Mouse (Mus musculus): ENCODE results near the gene Sbpl. TPM values are rescaled to one million over a fixed set of nuclear protein-coding genes. Genes with fewer than 3 reads are reported as not detected.
"Not testable (repeated sequence)": the region's sequence is repeated elsewhere in the genome, so short reads cannot be mapped to it uniquely, and the experiment has no call there.

Gene Sbpl
- total and polyA plus RNA-seq, 2 experiments from 2014 or later: not detected

DNA sequence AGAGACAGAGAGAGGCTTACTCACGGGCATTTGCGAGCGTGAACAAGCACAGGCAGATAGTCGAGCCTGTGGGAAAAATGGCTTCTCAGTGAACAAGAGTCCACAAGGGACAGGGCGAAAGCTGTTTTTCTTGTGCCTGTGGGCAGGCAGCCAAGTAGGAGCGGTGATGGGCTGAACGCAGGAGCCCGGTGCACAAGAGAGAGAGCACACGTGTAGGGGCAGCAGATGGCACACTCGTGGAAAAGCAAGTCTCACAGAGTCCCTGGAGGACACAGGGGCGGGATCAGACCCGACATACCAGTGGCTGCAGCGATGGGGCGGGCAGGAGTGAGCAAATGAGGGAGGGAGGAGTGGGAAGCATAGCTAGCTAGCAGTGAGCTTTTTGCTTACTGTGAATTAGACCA is 30.0 kb downstream of the Sbpl start:
- H3K9me3 ChIP-seq (replicated peaks; ENCODE audit: control insufficient read depth, low read length): no peaks in the 10 kb centered on the region
- TF ChIP-seq CTCF (IDR thresholded peaks at IDR 0.05; ENCODE audit: low read depth) (no peak), EP300 (IDR thresholded peaks at IDR 0.05; ENCODE audit: low read depth) (no peak)
- WGBS: under 1% methylated on average over 14 of the region's 14 CpGs
- no peaks in the 10 kb centered on the region for H3K36me3 ChIP-seq (replicated peaks; ENCODE audit: control insufficient read depth, insufficient read depth, low read length)
- H3K9ac ChIP-seq (replicated peaks; ENCODE audit: low read depth, low read length): peak overlapping the region; percentile 62
- peak overlapping the region; percentile 82 for H3K4me2 ChIP-seq (ENCODE audit: low read depth, low read length)
- peak overlapping the region; percentile 87 for H3K27ac ChIP-seq (ENCODE audit: low read depth)
- ATAC-seq (ENCODE audit: insufficient read depth, low read depth) (peak; percentile 81), DNase-seq (ENCODE audit: low spot score) (peak; percentile 74)
- no peaks in the 10 kb centered on the region for H3K27me3 ChIP-seq (ENCODE audit: control insufficient read depth, insufficient read depth, low read length)
- H3K4me1 ChIP-seq (ENCODE audit: control insufficient read depth, insufficient read depth): peaks cover 9% of the 10 kb centered on the region
- peak overlapping the region; percentile 60 for H3K4me3 ChIP-seq (ENCODE audit: low read depth, low read length)

- H3K9ac ChIP-seq (replicated peaks; ENCODE audit: low read depth, low read length): peak overlapping the region; percentile 62
- H3K4me2 ChIP-seq (ENCODE audit: low read depth, low read length): peak overlapping the region; percentile 82
- H3K36me3 ChIP-seq (replicated peaks; ENCODE audit: control insufficient read depth, insufficient read depth, low read length): no peaks in the 10 kb centered on the region
- peaks cover 9% of the 10 kb centered on the region for H3K4me1 ChIP-seq (ENCODE audit: control insufficient read depth, insufficient read depth)
- ATAC-seq (ENCODE audit: insufficient read depth, low read depth) (peak; percentile 98), DNase-seq (ENCODE audit: low spot score) (peak; percentile 88)
- no peaks in the 10 kb centered on the region for H3K9me3 ChIP-seq (replicated peaks; ENCODE audit: control insufficient read depth, low read length)
- H3K27ac ChIP-seq (ENCODE audit: low read depth): peak overlapping the region; percentile 87
- TF ChIP-seq CTCF (IDR thresholded peaks at IDR 0.05; ENCODE audit: low read depth): no peak; the same call in 1 of the 2 replicates
- no peak for TF ChIP-seq EP300 (IDR thresholded peaks at IDR 0.05; ENCODE audit: low read depth)
- under 1% methylated on average over 29 of the region's 29 CpGs for WGBS
- H3K27me3 ChIP-seq (ENCODE audit: control insufficient read depth, insufficient read depth, low read length): no peaks in the 10 kb centered on the region
- peak overlapping the region; percentile 60 for H3K4me3 ChIP-seq (ENCODE audit: low read depth, low read length)
Measured at GRCm38 (mm10) chr17:23924531-23925007, 30.5 kb downstream of the Sbpl start.

- not testable (repeated sequence) for H3K9ac ChIP-seq (replicated peaks; ENCODE audit: low read depth, low read length); ATAC-seq (ENCODE audit: insufficient read depth, low read depth); DNase-seq (ENCODE audit: low spot score); H3K9me3 ChIP-seq (replicated peaks; ENCODE audit: control insufficient read depth, low read length); H3K36me3 ChIP-seq (replicated peaks; ENCODE audit: control insufficient read depth, insufficient read depth, low read length); H3K27ac ChIP-seq (ENCODE audit: low read depth); H3K4me2 ChIP-seq (ENCODE audit: low read depth, low read length); H3K4me1 ChIP-seq (ENCODE audit: control insufficient read depth, insufficient read depth); H3K4me3 ChIP-seq (ENCODE audit: low read depth, low read length); H3K27me3 ChIP-seq (ENCODE audit: control insufficient read depth, insufficient read depth, low read length)
- WGBS: 37% methylated on average over 4 of the region's 4 CpGs
Measured at GRCm38 (mm10) chr17:23917158-23917557, 37.9 kb downstream of the Sbpl start, which contains the start of gene Dcpp3. Gene Dcpp3 (plus strand): TSS chr17:23917458.

Other genes starting within 250 kb of the Sbpl start
- not detected in 2 replicates for gene 1520401A03Rik, start 232.5 kb downstream of the Sbpl start, total RNA-seq (2014; rRNA removed; ENCODE audit: low replicate concordance)
- not detected in 2 replicates for gene 1520401A03Rik, start 232.5 kb downstream of the Sbpl start, polyA plus RNA-seq (2015; fragmentation: Nextera tagmentation; extraction: Ambion mirVana)
- gene Pkmyt1, start 228.9 kb downstream of the Sbpl start, total RNA-seq (2014; rRNA removed; ENCODE audit: low replicate concordance): 18.2 and 21.7 TPM in 2 replicates
- gene Pkmyt1, start 228.9 kb downstream of the Sbpl start, polyA plus RNA-seq (2015; fragmentation: Nextera tagmentation; extraction: Ambion mirVana): 8.6 and 9.0 TPM in 2 replicates
- 21.7 and 28.7 TPM in 2 replicates for gene Paqr4, start 214.4 kb downstream of the Sbpl start, total RNA-seq (2014; rRNA removed; ENCODE audit: low replicate concordance)
- 13.6 and 15.8 TPM in 2 replicates for gene Paqr4, start 214.4 kb downstream of the Sbpl start, polyA plus RNA-seq (2015; fragmentation: Nextera tagmentation; extraction: Ambion mirVana)
- 0.97 TPM in 1 of 2 replicates, not detected in the other for gene Kremen2, start 209.4 kb downstream of the Sbpl start, total RNA-seq (2014; rRNA removed; ENCODE audit: low replicate concordance)
- not detected in 2 replicates for gene Kremen2, start 209.4 kb downstream of the Sbpl start, polyA plus RNA-seq (2015; fragmentation: Nextera tagmentation; extraction: Ambion mirVana)
- 54.5 and 72.2 TPM in 2 replicates for gene Flywch1, start 183.7 kb downstream of the Sbpl start, total RNA-seq (2014; rRNA removed; ENCODE audit: low replicate concordance)
- 32.4 and 34.8 TPM in 2 replicates for gene Flywch1, start 183.7 kb downstream of the Sbpl start, polyA plus RNA-seq (2015; fragmentation: Nextera tagmentation; extraction: Ambion mirVana)
- gene Flywch2, start 169.2 kb downstream of the Sbpl start, total RNA-seq (2014; rRNA removed; ENCODE audit: low replicate concordance): 3.8 TPM in 1 of 2 replicates, not detected in the other
- gene Flywch2, start 169.2 kb downstream of the Sbpl start, polyA plus RNA-seq (2015; fragmentation: Nextera tagmentation; extraction: Ambion mirVana): 4.5 and 4.9 TPM in 2 replicates
- 72.8 and 85.9 TPM in 2 replicates for gene Srrm2, start 164.7 kb downstream of the Sbpl start, total RNA-seq (2014; rRNA removed; ENCODE audit: low replicate concordance)
- 184 and 196 TPM in 2 replicates for gene Srrm2, start 164.7 kb downstream of the Sbpl start, polyA plus RNA-seq (2015; fragmentation: Nextera tagmentation; extraction: Ambion mirVana)
- gene Elob, start 126.1 kb downstream of the Sbpl start, total RNA-seq (2014; rRNA removed; ENCODE audit: low replicate concordance): 767 and 972 TPM in 2 replicates
- gene Elob, start 126.1 kb downstream of the Sbpl start, polyA plus RNA-seq (2015; fragmentation: Nextera tagmentation; extraction: Ambion mirVana): 1,036 and 1,119 TPM in 2 replicates
- gene Prss33, start 119.2 kb downstream of the Sbpl start, total RNA-seq (2014; rRNA removed; ENCODE audit: low replicate concordance): not detected in 2 replicates
- gene Prss33, start 119.2 kb downstream of the Sbpl start, polyA plus RNA-seq (2015; fragmentation: Nextera tagmentation; extraction: Ambion mirVana): not detected in 2 replicates
- not detected in 2 replicates for gene Prss32, start 111.4 kb downstream of the Sbpl start, total RNA-seq (2014; rRNA removed; ENCODE audit: low replicate concordance)
- not detected in 2 replicates for gene Prss32, start 111.4 kb downstream of the Sbpl start, polyA plus RNA-seq (2015; fragmentation: Nextera tagmentation; extraction: Ambion mirVana)
- gene Prss41, start 111.1 kb downstream of the Sbpl start, total RNA-seq (2014; rRNA removed; ENCODE audit: low replicate concordance): not detected in 2 replicates
- gene Prss41, start 111.1 kb downstream of the Sbpl start, polyA plus RNA-seq (2015; fragmentation: Nextera tagmentation; extraction: Ambion mirVana): not detected in 2 replicates
- not detected in 2 replicates for gene Prss21, start 87.2 kb downstream of the Sbpl start, total RNA-seq (2014; rRNA removed; ENCODE audit: low replicate concordance)
- not detected in 2 replicates for gene Prss21, start 87.2 kb downstream of the Sbpl start, polyA plus RNA-seq (2015; fragmentation: Nextera tagmentation; extraction: Ambion mirVana)
- not detected in 2 replicates for gene Dcpp1, start 74.4 kb downstream of the Sbpl start, total RNA-seq (2014; rRNA removed; ENCODE audit: low replicate concordance)
- not detected in 2 replicates for gene Dcpp1, start 74.4 kb downstream of the Sbpl start, polyA plus RNA-seq (2015; fragmentation: Nextera tagmentation; extraction: Ambion mirVana)
- not detected in 2 replicates for gene Dcpp2, start 74.4 kb downstream of the Sbpl start, total RNA-seq (2014; rRNA removed; ENCODE audit: low replicate concordance)
- not detected in 2 replicates for gene Dcpp2, start 74.4 kb downstream of the Sbpl start, polyA plus RNA-seq (2015; fragmentation: Nextera tagmentation; extraction: Ambion mirVana)
- not detected in 2 replicates for gene Dcpp3, start 37.8 kb downstream of the Sbpl start, total RNA-seq (2014; rRNA removed; ENCODE audit: low replicate concordance)
- not detected in 2 replicates for gene Dcpp3, start 37.8 kb downstream of the Sbpl start, polyA plus RNA-seq (2015; fragmentation: Nextera tagmentation; extraction: Ambion mirVana)
- gene Sbp, start 13.6 kb downstream of the Sbpl start, total RNA-seq (2014; rRNA removed; ENCODE audit: low replicate concordance): not detected in 2 replicates
- not detected in 2 replicates for gene Sbp, start 13.6 kb downstream of the Sbpl start, polyA plus RNA-seq (2015; fragmentation: Nextera tagmentation; extraction: Ambion mirVana)
- not detected in 2 replicates for gene Prss30, start 25.3 kb upstream of the Sbpl start, total RNA-seq (2014; rRNA removed; ENCODE audit: low replicate concordance)
- not detected in 2 replicates for gene Prss30, start 25.3 kb upstream of the Sbpl start, polyA plus RNA-seq (2015; fragmentation: Nextera tagmentation; extraction: Ambion mirVana)
- gene Prss22, start 42.8 kb upstream of the Sbpl start, total RNA-seq (2014; rRNA removed; ENCODE audit: low replicate concordance): 0.15 TPM in 1 of 2 replicates, not detected in the other
- not detected in 2 replicates for gene Prss22, start 42.8 kb upstream of the Sbpl start, polyA plus RNA-seq (2015; fragmentation: Nextera tagmentation; extraction: Ambion mirVana)
- gene Prss27, start 82.9 kb upstream of the Sbpl start, total RNA-seq (2014; rRNA removed; ENCODE audit: low replicate concordance): 0.99 and 1.1 TPM in 2 replicates
- not detected in 2 replicates for gene Prss27, start 82.9 kb upstream of the Sbpl start, polyA plus RNA-seq (2015; fragmentation: Nextera tagmentation; extraction: Ambion mirVana)
- 34.1 and 39.5 TPM in 2 replicates for gene Kctd5, start 118.2 kb upstream of the Sbpl start, total RNA-seq (2014; rRNA removed; ENCODE audit: low replicate concordance)
- gene Kctd5, start 118.2 kb upstream of the Sbpl start, polyA plus RNA-seq (2015; fragmentation: Nextera tagmentation; extraction: Ambion mirVana): 23.2 and 23.9 TPM in 2 replicates
- gene Pdpk1, start 195.7 kb upstream of the Sbpl start, total RNA-seq (2014; rRNA removed; ENCODE audit: low replicate concordance): 36.6 and 43.2 TPM in 2 replicates
- 31.7 and 35.4 TPM in 2 replicates for gene Pdpk1, start 195.7 kb upstream of the Sbpl start, polyA plus RNA-seq (2015; fragmentation: Nextera tagmentation; extraction: Ambion mirVana)
- gene Amdhd2, start 208.5 kb upstream of the Sbpl start, total RNA-seq (2014; rRNA removed; ENCODE audit: low replicate concordance): 33.7 and 34.4 TPM in 2 replicates
- gene Amdhd2, start 208.5 kb upstream of the Sbpl start, polyA plus RNA-seq (2015; fragmentation: Nextera tagmentation; extraction: Ambion mirVana): 24.4 and 28.0 TPM in 2 replicates
- gene Atp6v0c, start 214.4 kb upstream of the Sbpl start, total RNA-seq (2014; rRNA removed; ENCODE audit: low replicate concordance): 238 and 355 TPM in 2 replicates
- gene Atp6v0c, start 214.4 kb upstream of the Sbpl start, polyA plus RNA-seq (2015; fragmentation: Nextera tagmentation; extraction: Ambion mirVana): 552 and 570 TPM in 2 replicates

All from heart, postnatal 0 days (tissue).